Mouse (Mus musculus): ENCODE results near the gene Lamtor1. TPM values are rescaled to one million over a fixed set of nuclear protein-coding genes. Genes with fewer than 3 reads are reported as not detected.
"Not testable (repeated sequence)": the region's sequence is repeated elsewhere in the genome, so short reads cannot be mapped to it uniquely, and the experiment has no call there.

The Lamtor1 gene
- polyA plus RNA-seq, 1 experiment from 2014 or later = 130 TPM

DNA sequence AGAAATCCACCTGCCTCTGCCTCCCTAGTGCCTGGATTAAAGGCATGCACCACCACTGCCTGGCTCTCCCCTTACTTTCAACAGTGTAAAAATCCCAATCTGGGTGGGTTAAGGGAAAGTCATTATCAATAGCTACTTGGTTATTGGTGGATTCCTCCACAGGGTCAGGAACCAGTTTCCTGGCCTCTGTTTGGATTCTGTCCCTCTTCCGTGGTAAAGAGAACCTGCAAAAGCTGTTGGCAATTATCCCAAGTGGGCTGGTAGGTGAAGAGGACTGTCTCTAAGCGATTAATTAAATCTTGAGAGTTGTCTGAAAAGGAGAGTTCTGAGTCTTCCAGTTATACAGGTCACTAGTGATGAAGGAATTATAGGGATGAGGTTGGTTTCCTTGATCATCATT lies 32.6 kb downstream of the Lamtor1 start:
- H3K9me3 ChIP-seq (replicated peaks) = no peaks in the 10 kb centered on the region
- no peak overlapping the region for H3K4me2 ChIP-seq (replicated peaks)

DNA sequence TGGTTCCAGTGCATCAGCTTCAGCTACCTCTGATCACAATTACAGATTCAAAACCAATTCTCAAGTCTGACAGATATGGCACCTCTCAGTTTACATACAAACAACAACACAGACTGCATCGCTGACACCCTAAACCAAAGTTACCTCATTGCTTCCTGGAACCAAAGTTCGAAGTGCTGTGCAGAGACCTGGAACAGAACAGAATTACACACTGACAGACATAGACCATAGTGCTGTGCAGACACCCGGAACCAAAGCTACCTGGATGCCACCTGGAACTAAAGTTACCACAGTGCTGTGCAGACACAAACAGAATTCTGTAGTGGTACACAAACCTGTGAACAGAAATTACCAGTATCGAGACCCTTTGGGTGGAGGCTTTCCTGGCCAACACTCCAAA lies 34.1 kb downstream of the Lamtor1 start:
- no peak overlapping the region for H3K27ac ChIP-seq
- no peaks in the 10 kb centered on the region for H3K36me3 ChIP-seq
- no peak overlapping the region for H3K9ac ChIP-seq
- ATAC-seq (ENCODE audit: low FRiP score) = no peak
- H3K4me3 ChIP-seq = no peak overlapping the region
- H3K9me3 ChIP-seq (replicated peaks) = no peaks in the 10 kb centered on the region
- H3K4me1 ChIP-seq = peaks cover 14% of the 10 kb centered on the region
- WGBS = 93% methylated on average over 4 of the region's 4 CpGs
- no peaks in the 10 kb centered on the region for H3K27me3 ChIP-seq
- H3K4me2 ChIP-seq (replicated peaks) = no peak overlapping the region

More for the DNA sequence above, 32.6 kb downstream of the Lamtor1 start:
- Histone ChIP-seq H3K27me3 (no peaks in the 10 kb centered on the region), H3K36me3 (no peaks in the 10 kb centered on the region), H3K4me3 (no peak overlapping the region), H3K27ac (no peak overlapping the region), H3K9ac (no peak overlapping the region), H3K4me1 (peaks cover 19% of the 10 kb centered on the region)
- ATAC-seq (ENCODE audit: low FRiP score) = no peak
- WGBS = 93% methylated on average over 2 of the region's 2 CpGs

DNA sequence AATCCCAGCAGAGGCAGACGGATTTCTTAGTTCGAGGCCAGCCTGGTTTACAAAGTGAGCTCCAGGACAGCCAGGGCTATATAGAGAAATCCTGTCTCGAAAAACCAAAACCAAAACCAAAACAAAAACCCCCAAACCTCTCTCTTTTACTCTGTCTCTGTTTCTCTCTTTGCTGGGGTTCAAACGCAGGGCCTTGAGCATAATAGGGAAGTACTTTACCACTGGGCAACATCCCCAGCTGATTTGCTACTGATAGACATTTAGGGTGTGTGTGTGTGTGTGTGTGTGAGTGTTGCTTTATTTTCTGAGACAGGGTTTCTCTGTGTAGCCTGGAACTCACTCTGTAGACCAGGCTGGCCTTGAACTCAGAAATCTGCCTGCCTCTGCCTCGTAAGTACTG lies 43.3 kb downstream of the Lamtor1 start:
- not testable (repeated sequence) for H3K4me1 ChIP-seq; ATAC-seq (ENCODE audit: low FRiP score); H3K9me3 ChIP-seq (replicated peaks); H3K36me3 ChIP-seq; H3K27ac ChIP-seq; H3K4me2 ChIP-seq (replicated peaks); H3K9ac ChIP-seq; H3K27me3 ChIP-seq; H3K4me3 ChIP-seq
- WGBS = 92% methylated on average over 5 of the region's 5 CpGs

DNA sequence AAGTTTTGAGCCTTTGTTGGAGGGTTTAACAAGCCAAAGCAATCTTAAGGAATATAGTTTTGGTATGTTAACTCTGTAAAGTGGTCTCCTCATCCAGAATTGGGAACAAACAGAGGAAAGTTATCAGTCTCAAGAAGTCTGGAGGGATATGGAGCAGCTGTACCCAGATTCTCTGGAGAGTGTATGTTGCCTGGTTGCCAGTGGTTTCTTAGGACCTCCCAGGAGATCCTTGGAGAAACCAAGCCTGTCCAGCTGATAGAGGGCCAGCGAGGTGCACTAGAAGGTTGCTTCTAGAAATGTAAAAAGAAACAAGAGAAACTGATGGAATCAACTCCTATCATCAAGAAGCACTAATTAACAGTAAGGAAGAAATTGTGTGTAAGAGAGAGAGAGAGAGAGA lies 45.9 kb downstream of the Lamtor1 start:
- no peak overlapping the region for H3K9ac ChIP-seq
- H3K27me3 ChIP-seq = no peaks in the 10 kb centered on the region
- H3K4me3 ChIP-seq = no peak overlapping the region
- 0 out of 2 replicates have a peak, but pooled peaks cover 3% of the 10 kb centered on the region for H3K36me3 ChIP-seq
- no peaks in the 10 kb centered on the region for H3K4me1 ChIP-seq
- no peak for ATAC-seq (ENCODE audit: low FRiP score)
- H3K27ac ChIP-seq = no peak overlapping the region
- no peak overlapping the region for H3K4me2 ChIP-seq (replicated peaks)
- 77% methylated on average over 1 of the region's 1 CpGs for WGBS
- no peaks in the 10 kb centered on the region for H3K9me3 ChIP-seq (replicated peaks)

DNA sequence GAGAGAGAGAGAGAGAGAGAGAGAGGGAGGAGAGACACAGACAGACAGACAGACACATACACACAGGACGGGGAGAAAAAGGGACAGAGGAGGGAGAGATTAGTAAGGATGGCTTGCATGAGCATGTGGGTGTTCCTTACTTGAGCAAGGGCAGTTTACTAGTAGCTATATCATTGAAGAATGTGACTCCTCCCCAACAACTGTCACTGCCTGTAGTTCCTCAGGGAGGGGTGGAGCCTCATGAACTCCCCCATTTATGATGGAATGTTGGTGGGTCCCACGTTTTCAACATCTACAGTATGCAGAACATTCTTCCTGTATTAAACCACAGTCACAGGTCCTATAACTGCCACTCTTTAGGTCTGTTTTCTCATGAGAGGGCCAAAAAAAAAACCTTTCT lies 46.4 kb downstream of the Lamtor1 start:
- H3K4me1 ChIP-seq = no peaks in the 10 kb centered on the region
- no peak overlapping the region for H3K4me3 ChIP-seq
- H3K27me3 ChIP-seq = no peaks in the 10 kb centered on the region
- H3K27ac ChIP-seq = no peak overlapping the region
- no peak overlapping the region for H3K9ac ChIP-seq
- H3K4me2 ChIP-seq (replicated peaks) = no peak overlapping the region
- H3K9me3 ChIP-seq (replicated peaks) = no peaks in the 10 kb centered on the region
- H3K36me3 ChIP-seq = 0 out of 2 replicates have a peak, but pooled peaks cover 3% of the 10 kb centered on the region
- no peak for ATAC-seq (ENCODE audit: low FRiP score)
- WGBS = 78% methylated on average over 2 of the region's 2 CpGs

DNA sequence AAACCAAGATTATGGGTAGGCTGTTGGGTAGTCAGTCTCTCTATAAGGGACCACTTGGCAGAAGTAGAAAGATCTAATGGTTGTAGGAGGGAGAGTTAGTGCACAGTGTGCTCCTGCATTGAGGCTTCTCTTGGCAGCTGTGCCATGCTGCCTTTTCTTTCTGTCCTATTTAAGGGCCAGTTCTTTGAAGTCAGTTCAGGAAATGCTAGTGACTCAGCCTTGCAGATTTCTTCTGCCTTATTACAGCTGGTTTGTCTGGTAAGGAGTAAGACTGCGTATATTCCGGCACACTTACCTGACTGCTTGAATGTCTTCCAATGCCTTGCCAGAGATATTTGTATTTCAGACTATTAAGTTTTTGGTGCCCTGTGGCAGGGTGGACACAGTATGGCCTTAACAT lies 48.5 kb downstream of the Lamtor1 start:
- no peak overlapping the region for H3K9ac ChIP-seq
- no peak for ATAC-seq (ENCODE audit: low FRiP score)
- H3K27me3 ChIP-seq = no peaks in the 10 kb centered on the region
- no peaks in the 10 kb centered on the region for H3K9me3 ChIP-seq (replicated peaks)
- no peaks in the 10 kb centered on the region for H3K4me1 ChIP-seq
- no peak overlapping the region for H3K4me2 ChIP-seq (replicated peaks)
- 97% methylated on average over 2 of the region's 2 CpGs for WGBS
- H3K4me3 ChIP-seq = no peak overlapping the region
- no peak overlapping the region for H3K27ac ChIP-seq
- H3K36me3 ChIP-seq = no peaks in the 10 kb centered on the region

DNA sequence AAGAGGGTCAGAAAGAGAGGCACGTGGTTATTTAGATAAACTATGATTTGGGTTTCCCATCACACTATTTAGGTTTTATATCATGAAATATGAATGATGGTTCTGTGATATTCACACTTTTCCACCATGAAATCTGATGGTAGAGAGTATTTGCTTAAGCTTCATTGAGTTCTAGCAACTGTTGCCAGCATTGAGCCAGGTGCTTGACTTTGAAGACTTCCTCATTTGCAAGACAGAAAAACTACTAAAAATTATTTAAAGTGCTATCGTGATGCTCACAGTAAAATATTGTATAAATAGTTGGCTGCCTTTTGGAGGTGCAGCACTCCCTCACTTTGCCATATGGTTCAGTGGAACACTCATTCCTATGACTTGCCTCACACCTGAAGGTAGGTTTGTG lies 49.6 kb downstream of the Lamtor1 start:
- no peaks in the 10 kb centered on the region for H3K36me3 ChIP-seq
- H3K9me3 ChIP-seq (replicated peaks) = no peaks in the 10 kb centered on the region
- H3K4me3 ChIP-seq = no peak overlapping the region
- no peak overlapping the region for H3K9ac ChIP-seq
- H3K27ac ChIP-seq = no peak overlapping the region
- H3K4me2 ChIP-seq (replicated peaks) = no peak overlapping the region
- H3K4me1 ChIP-seq = no peaks in the 10 kb centered on the region
- ATAC-seq (ENCODE audit: low FRiP score) = no peak
- 96% methylated on average over 2 of the region's 2 CpGs for WGBS
- H3K27me3 ChIP-seq = no peaks in the 10 kb centered on the region

DNA sequence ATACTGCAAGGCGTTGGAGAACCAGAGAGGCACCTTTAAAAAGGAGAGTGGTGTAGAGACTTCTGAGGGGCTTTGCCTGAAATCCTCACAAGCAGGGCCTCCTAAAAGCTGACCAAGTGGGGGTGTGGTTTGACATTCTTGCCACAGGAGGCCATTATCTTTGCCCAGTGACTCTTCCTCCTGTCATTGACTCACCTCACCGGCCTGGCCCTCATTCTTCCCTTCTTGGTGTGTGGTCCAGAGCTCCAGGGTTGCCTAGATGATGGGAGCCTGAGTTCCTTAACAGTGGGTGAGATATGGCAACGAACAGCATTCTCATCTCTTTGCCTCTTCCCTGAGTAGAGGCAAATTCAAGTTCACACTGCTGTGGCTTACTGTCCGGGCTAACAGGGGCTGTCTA lies 50.2 kb downstream of the Lamtor1 start:
- ATAC-seq (ENCODE audit: low FRiP score) = no peak
- no peaks in the 10 kb centered on the region for H3K9me3 ChIP-seq (replicated peaks)
- H3K27me3 ChIP-seq = no peaks in the 10 kb centered on the region
- H3K9ac ChIP-seq = no peak overlapping the region
- H3K4me2 ChIP-seq (replicated peaks) = no peak overlapping the region
- 59% methylated on average over 4 of the region's 4 CpGs for WGBS
- no peaks in the 10 kb centered on the region for H3K36me3 ChIP-seq
- H3K27ac ChIP-seq = no peak overlapping the region
- H3K4me1 ChIP-seq = no peaks in the 10 kb centered on the region
- H3K4me3 ChIP-seq = no peak overlapping the region

DNA sequence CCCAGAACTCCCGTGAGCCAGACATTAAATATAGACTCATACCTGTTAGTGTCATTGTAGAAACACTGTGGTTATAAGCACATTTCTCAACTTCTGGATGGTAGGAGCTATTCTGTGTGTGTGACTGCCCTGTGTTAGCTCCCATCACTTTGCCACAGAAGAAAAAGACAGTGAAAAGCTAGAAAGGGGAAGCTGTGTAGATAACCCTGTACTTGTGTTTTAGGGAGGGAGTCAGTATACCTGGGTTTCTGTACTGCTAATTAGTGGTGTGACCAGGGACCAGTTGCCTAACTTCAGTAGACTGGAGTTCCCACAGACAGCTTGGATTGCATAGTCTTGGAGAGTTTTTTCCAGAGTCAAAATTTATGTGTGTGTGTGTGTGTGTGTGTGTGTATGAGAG lies 50.8 kb downstream of the Lamtor1 start:
- Histone ChIP-seq H3K27ac (no peak overlapping the region), H3K9ac (no peak overlapping the region), H3K36me3 (no peaks in the 10 kb centered on the region), H3K27me3 (no peaks in the 10 kb centered on the region), H3K4me3 (no peak overlapping the region), H3K9me3 (replicated peaks) (no peaks in the 10 kb centered on the region), H3K4me1 (no peaks in the 10 kb centered on the region), H3K4me2 (replicated peaks) (no peak overlapping the region)
- 93% methylated on average over 1 of the region's 1 CpGs for WGBS
- ATAC-seq (ENCODE audit: low FRiP score) = no peak

DNA sequence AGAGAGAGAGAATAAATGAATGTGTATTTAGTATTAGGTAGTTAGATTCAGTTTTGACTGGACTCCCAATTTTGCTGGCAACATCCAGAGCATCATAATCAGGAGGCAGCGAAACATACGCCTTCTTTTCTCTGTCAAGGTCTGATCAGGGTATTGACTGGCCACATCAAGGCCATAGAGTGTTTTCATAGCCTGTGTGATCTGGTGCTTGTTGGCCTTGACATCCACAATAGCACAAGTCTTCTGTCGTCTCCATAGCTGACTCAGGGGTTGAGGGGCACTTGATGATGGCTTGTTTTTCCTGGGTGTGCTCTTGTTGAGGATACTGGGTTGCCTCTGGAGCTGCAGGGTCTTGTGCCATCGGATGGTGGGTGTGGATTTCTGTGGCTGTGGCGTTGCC lies 51.2 kb downstream of the Lamtor1 start:
- Histone ChIP-seq H3K4me2 (replicated peaks) (no peak overlapping the region), H3K9ac (no peak overlapping the region), H3K4me3 (no peak overlapping the region), H3K27me3 (no peaks in the 10 kb centered on the region), H3K9me3 (replicated peaks) (no peaks in the 10 kb centered on the region), H3K36me3 (no peaks in the 10 kb centered on the region), H3K4me1 (no peaks in the 10 kb centered on the region), H3K27ac (no peak overlapping the region)
- 92% methylated on average over 5 of the region's 5 CpGs for WGBS
- ATAC-seq (ENCODE audit: low FRiP score) = no peak

DNA sequence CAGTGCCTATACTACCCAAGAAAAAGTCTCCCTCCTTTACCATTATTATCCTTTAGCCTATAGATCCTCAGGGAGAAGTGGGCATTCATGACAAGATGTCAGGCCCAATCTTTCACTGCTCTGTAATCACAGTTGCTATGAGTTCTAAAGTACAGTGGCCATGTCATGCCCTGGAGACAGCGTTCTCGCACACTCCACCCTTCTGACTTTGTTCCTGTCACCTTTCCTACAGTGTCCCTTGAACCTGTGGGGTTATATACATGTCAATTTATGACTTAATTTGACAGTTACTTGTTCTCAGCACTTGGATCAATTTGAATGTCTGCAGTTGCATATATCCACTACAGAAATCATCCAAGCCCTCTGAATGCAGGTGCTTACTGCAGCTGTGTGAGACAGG lies 57.1 kb downstream of the Lamtor1 start:
- H3K9me3 ChIP-seq (replicated peaks) = no peaks in the 10 kb centered on the region
- WGBS = 96% methylated on average over 2 of the region's 2 CpGs
- H3K27me3 ChIP-seq = no peaks in the 10 kb centered on the region
- H3K9ac ChIP-seq = no peak overlapping the region
- no peaks in the 10 kb centered on the region for H3K36me3 ChIP-seq
- H3K4me1 ChIP-seq = no peaks in the 10 kb centered on the region
- H3K27ac ChIP-seq = no peak overlapping the region
- no peak overlapping the region for H3K4me3 ChIP-seq
- ATAC-seq (ENCODE audit: low FRiP score) = no peak
- H3K4me2 ChIP-seq (replicated peaks) = no peak overlapping the region

DNA sequence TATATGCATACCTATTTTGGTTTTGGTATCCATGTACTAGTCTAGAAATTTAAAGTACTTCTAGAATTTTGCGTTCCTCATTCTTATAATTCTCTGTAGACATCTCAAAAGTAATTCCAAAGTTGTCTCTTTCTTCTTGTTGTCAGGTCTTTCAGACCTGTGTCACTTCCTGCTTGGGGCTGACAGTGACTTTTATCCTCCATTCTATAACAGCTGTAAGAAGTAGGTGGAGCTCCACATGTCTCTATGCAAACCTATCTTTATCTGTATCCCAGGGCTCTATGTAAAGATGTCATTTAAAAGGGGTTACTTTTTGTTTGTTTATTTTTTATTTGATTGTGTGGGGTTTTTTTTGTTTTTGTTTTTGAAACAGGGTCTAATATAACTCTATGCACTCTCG lies 57.9 kb downstream of the Lamtor1 start:
- 96% methylated on average over 2 of the region's 2 CpGs for WGBS
- Histone ChIP-seq H3K4me3 (no peak overlapping the region), H3K27me3 (no peaks in the 10 kb centered on the region), H3K27ac (no peak overlapping the region), H3K4me1 (peaks cover under 1% of the 10 kb centered on the region; the same call in 1 of the 2 replicates), H3K36me3 (no peaks in the 10 kb centered on the region), H3K9ac (no peak overlapping the region), H3K4me2 (replicated peaks) (no peak overlapping the region), H3K9me3 (replicated peaks) (no peaks in the 10 kb centered on the region)
- no peak for ATAC-seq (ENCODE audit: low FRiP score)

DNA sequence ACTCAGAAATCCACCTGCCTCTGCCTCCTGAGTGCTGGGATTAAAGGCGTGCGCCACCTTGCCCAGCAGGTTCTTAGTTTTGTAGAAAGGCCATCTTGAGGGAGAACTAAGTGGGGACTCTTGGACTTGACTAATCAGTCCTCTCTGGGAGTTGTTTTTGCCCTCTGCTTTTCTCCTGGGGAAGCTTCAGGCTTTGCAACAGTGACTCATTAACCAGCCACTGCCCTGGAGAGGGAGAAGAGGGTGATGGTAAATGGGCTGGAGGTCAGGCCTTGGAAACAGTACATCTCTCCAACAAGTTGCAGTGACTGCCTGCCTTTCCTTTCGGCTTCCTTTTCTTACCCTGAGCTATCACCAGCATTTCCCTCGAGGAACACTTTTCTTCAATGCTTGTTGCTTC lies 58.8 kb downstream of the Lamtor1 start:
- peaks cover 7% of the 10 kb centered on the region for H3K4me1 ChIP-seq
- no peak for ATAC-seq (ENCODE audit: low FRiP score)
- no peak overlapping the region for H3K27ac ChIP-seq
- H3K9ac ChIP-seq = no peak overlapping the region
- H3K27me3 ChIP-seq = no peaks in the 10 kb centered on the region
- no peaks in the 10 kb centered on the region for H3K9me3 ChIP-seq (replicated peaks)
- no peaks in the 10 kb centered on the region for H3K36me3 ChIP-seq
- H3K4me2 ChIP-seq (replicated peaks) = no peak overlapping the region
- no peak overlapping the region for H3K4me3 ChIP-seq
- 93% methylated on average over 4 of the region's 4 CpGs for WGBS

DNA sequence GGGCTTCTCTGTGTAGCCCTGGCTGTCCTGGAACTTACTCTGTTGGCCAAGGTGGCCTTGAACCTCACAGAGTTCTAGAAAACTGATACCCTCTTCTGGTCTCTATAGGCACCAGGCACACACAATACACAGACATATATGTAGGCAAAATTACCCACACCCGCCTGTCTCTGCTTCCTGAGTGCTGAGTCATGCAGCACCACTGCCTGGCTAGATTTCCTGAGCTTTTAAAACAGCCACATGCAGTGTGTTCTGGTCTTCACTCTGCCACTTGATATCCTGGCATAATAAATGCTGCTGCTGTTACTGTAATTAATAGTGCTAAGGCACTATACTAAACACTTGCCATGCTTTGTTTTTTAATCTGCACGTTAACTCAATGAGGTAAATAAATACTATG lies 59.9 kb downstream of the Lamtor1 start:
- Histone ChIP-seq H3K4me2 (replicated peaks) (no peak overlapping the region), H3K9ac (no peak overlapping the region), H3K36me3 (no peaks in the 10 kb centered on the region), H3K27ac (no peak overlapping the region), H3K4me1 (peaks cover 7% of the 10 kb centered on the region), H3K4me3 (no peak overlapping the region), H3K9me3 (replicated peaks) (no peaks in the 10 kb centered on the region), H3K27me3 (no peaks in the 10 kb centered on the region)
- WGBS = 82% methylated on average over 2 of the region's 2 CpGs
- ATAC-seq (ENCODE audit: low FRiP score) = no peak

Data from hindbrain, embryonic 12.5 days (tissue).